8 mouse cellular contexts compared by ENCODE assay signal in genomic region chrX:48343461-48343952, GRCm38 (mm10). TPM values are rescaled to one million over a fixed set of nuclear protein-coding genes. Genes with fewer than 3 reads are reported as not detected.
DNase-seq lines count a peak whose midpoint lies in the region; ATAC-seq lines count a peak whose summit lies in the region.

No protein-coding gene starts in this region.

- peak; percentile 93 for DNase-seq in CD4-positive, CD25-positive, alpha-beta regulatory T cell, adult 2 months (ENCODE audit: low read depth, low spot score)
- DNase-seq in fat pad, adult 2 months (ENCODE audit: extremely low read depth, low read depth, low spot score) = peak; percentile 33
- DNase-seq in kidney, postnatal 10 days = peak; percentile 94
- DNase-seq in natural killer cell, adult 2 months (ENCODE audit: low spot score in 2 of 2) = peak; percentile 77 to 86

- peak overlapping the region; percentile 83 for H3K4me2 ChIP-seq in heart, embryonic 13.5 days
- H3K4me2 ChIP-seq in liver, embryonic 12.5 days = peak overlapping the region; percentile 93
- H3K4me2 ChIP-seq in stomach, embryonic 15.5 days = peak overlapping the region; percentile 76

- no peaks in the 10 kb centered on the region for H3K36me3 ChIP-seq in heart, embryonic 13.5 days
- no peaks in the 10 kb centered on the region for H3K36me3 ChIP-seq in liver, embryonic 12.5 days
- no peaks in the 10 kb centered on the region for H3K36me3 ChIP-seq in stomach, embryonic 15.5 days

- peak overlapping the region; percentile 82 for H3K9ac ChIP-seq in heart, embryonic 13.5 days
- peak overlapping the region; percentile 79 for H3K9ac ChIP-seq in liver, embryonic 12.5 days
- H3K9ac ChIP-seq in stomach, embryonic 15.5 days = peak overlapping the region; percentile 16; the same call in 1 of the 2 replicates

- ATAC-seq in heart, embryonic 13.5 days (ENCODE audit: extremely low read depth, insufficient number of reproducible peaks, low FRiP score, low TSS enrichment) = peak; percentile 76
- peak; percentile 91 for ATAC-seq in liver, embryonic 12.5 days
- ATAC-seq in stomach, embryonic 15.5 days (ENCODE audit: insufficient read depth, low FRiP score, low read depth) = peak; percentile 89

- H3K27me3 ChIP-seq in heart, embryonic 13.5 days (replicated peaks) = peaks cover 56% of the 10 kb centered on the region
- peaks cover 57% of the 10 kb centered on the region for H3K27me3 ChIP-seq in liver, embryonic 12.5 days (replicated peaks)
- no peaks in the 10 kb centered on the region for H3K27me3 ChIP-seq in stomach, embryonic 15.5 days (replicated peaks)

- WGBS in heart, embryonic 13.5 days = 2% methylated on average over 8 of the region's 36 CpGs
- 3% methylated on average over 30 of the region's 36 CpGs for WGBS in liver, embryonic 12.5 days (ENCODE audit: insufficient replicate concordance)
- WGBS in stomach, embryonic 15.5 days = 12% methylated on average over 33 of the region's 36 CpGs

- peak overlapping the region; percentile 95 for H3K4me3 ChIP-seq in brown adipose tissue, adult 24 weeks (ENCODE audit: insufficient read depth, low read depth, low read length)
- H3K4me3 ChIP-seq in heart, embryonic 13.5 days = peak overlapping the region; percentile 64
- peak overlapping the region; percentile 69 for H3K4me3 ChIP-seq in liver, embryonic 12.5 days
- H3K4me3 ChIP-seq in stomach, embryonic 15.5 days (replicated peaks) = peak overlapping the region; percentile 56

- no peaks in the 10 kb centered on the region for H3K9me3 ChIP-seq in heart, embryonic 13.5 days
- no peaks in the 10 kb centered on the region for H3K9me3 ChIP-seq in liver, embryonic 12.5 days (replicated peaks)
- H3K9me3 ChIP-seq in stomach, embryonic 15.5 days = no peaks in the 10 kb centered on the region

- peak overlapping the region; percentile 77 for H3K27ac ChIP-seq in brown adipose tissue, adult 24 weeks (replicated peaks; ENCODE audit: low read depth, low read length)
- peak overlapping the region; percentile 80 for H3K27ac ChIP-seq in heart, embryonic 13.5 days (replicated peaks)
- H3K27ac ChIP-seq in liver, embryonic 12.5 days = peak overlapping the region; percentile 87
- H3K27ac ChIP-seq in stomach, embryonic 15.5 days = peak overlapping the region; percentile 80

- no peaks in the 10 kb centered on the region for H3K4me1 ChIP-seq in brown adipose tissue, adult 24 weeks (ENCODE audit: control insufficient read depth, insufficient read depth, insufficient read length, low read length)
- H3K4me1 ChIP-seq in heart, embryonic 13.5 days = peaks cover 11% of the 10 kb centered on the region
- H3K4me1 ChIP-seq in liver, embryonic 12.5 days = peaks cover 22% of the 10 kb centered on the region
- H3K4me1 ChIP-seq in stomach, embryonic 15.5 days = 0 out of 2 replicates have a peak, but pooled peaks cover 4% of the 10 kb centered on the region

RNA-seq across cellular contexts. Expression of gene Bcorl1, which starts 2.3 kb away (rescaled TPM):
- 4.0 and 8.8 TPM in 2 replicates for polyA plus RNA-seq in brown adipose tissue, adult 24 weeks (2012; ENCODE audit: insufficient read depth, insufficient read length, missing spikeins)
- 3.8 and 4.1 TPM in 2 replicates for polyA plus RNA-seq in heart, embryonic 13.5 days (2015; fragmentation: Nextera tagmentation; extraction: Ambion mirVana)
- 3.8 and 4.4 TPM in 2 replicates for polyA plus RNA-seq in liver, embryonic 12.5 days (2016; fragmentation: Nextera tagmentation; extraction: Ambion mirVana)
- polyA plus RNA-seq in stomach, embryonic 15.5 days (2015; fragmentation: Nextera tagmentation; extraction: Ambion mirVana) = 5.4 and 6.0 TPM in 2 replicates

Comparison
In these comparisons a context has a peak if more than half of its experiments do, and no peak if none do; other contexts are left out.
1. Peak in every context shown above with its lines: DNase-seq, ATAC-seq, H3K4me3 ChIP-seq and H3K27ac ChIP-seq.
2. DNase-seq: peak in every context shown above with its lines; median percentile 94 in kidney, postnatal 10 days; 93 in CD4-positive, CD25-positive, alpha-beta regulatory T cell, adult 2 months; 82 in natural killer cell, adult 2 months; 33 in fat pad, adult 2 months.
3. H3K9ac ChIP-seq: peak in every context shown above with its lines; median percentile 82 in heart, embryonic 13.5 days; 79 in liver, embryonic 12.5 days; 16 in stomach, embryonic 15.5 days.